Mouse (Mus musculus) CH12.LX (cell line): ENCODE results near the gene Gm26897. TPM values are rescaled to one million over a fixed set of nuclear protein-coding genes. Genes with fewer than 3 reads are reported as not detected.

ENCODE experiments used
- DNase-seq: peaks from one replicate; pipeline ENCODE4 v3.0.0-alpha.2; 2013; ENCODE audit errors: extremely low read depth
- H3K27ac ChIP-seq: 2 replicates; pipeline ENCODE4 v1.5.1; 2012; ENCODE audit warnings: low read depth, mild to moderate bottlenecking, control low read depth, moderate library complexity; ENCODE audit not compliant: insufficient read depth
- H3K27me3 ChIP-seq: replicated peaks from 2 replicates; pipeline ENCODE3; 2012; ENCODE audit warnings: inconsistent platforms
- H3K36me3 ChIP-seq, 2 experiments: replicated peaks in 1 of 2; 2 replicates each; pipeline versions ENCODE3 to v1.6.1; 2012; ENCODE audit warnings: inconsistent platforms in 1 of 2, low read length in 1 of 2, mild to moderate bottlenecking in 1 of 2, mixed read lengths in 1 of 2, moderate library complexity in 1 of 2; ENCODE audit not compliant: control insufficient read depth in 1 of 2, insufficient read depth in 1 of 2
- H3K4me1 ChIP-seq, 2 experiments: 2 replicates each; pipeline ENCODE4 v1.6.1; 2012; ENCODE audit warnings: inconsistent platforms in 1 of 2, moderate library complexity in 1 of 2; ENCODE audit not compliant: insufficient read depth in 2 of 2, control insufficient read depth in 1 of 2
- H3K4me2 ChIP-seq: 2 replicates; pipeline ENCODE4 v1.6.1; 2012; ENCODE audit warnings: low read depth, mild to moderate bottlenecking, control low read depth; ENCODE audit not compliant: poor library complexity, insufficient read depth, severe bottlenecking
- H3K4me3 ChIP-seq, 3 experiments: fragments of 150-350 bp in 1 of 3; sonication (generic) in 1 of 3; replicated peaks in 1 of 3; 2 replicates each; pipeline versions ENCODE3 to v1.5.1; 2011 to 2012; ENCODE audit warnings: low read depth in 2 of 3, low read length in 2 of 3, mild to moderate bottlenecking in 2 of 3, moderate library complexity in 2 of 3, control low read depth in 1 of 3, improper control_type of control experiment in 1 of 3, inconsistent platforms in 1 of 3, mixed read lengths in 1 of 3; ENCODE audit not compliant: poor library complexity in 1 of 3
- H3K79me2 ChIP-seq: replicated peaks from 2 replicates; pipeline ENCODE4 v1.6.1; 2012; ENCODE audit warnings: mild to moderate bottlenecking, moderate library complexity; ENCODE audit not compliant: control insufficient read depth, poor library complexity, insufficient read depth, severe bottlenecking; ENCODE audit errors: extremely low read depth
- H3K9ac ChIP-seq: 2 replicates; pipeline ENCODE4 v1.6.1; 2012; ENCODE audit warnings: low read depth, mild to moderate bottlenecking, control low read depth, moderate library complexity; ENCODE audit not compliant: insufficient read depth
- H3K9me3 ChIP-seq: replicated peaks from 2 replicates; pipeline ENCODE3; 2012; ENCODE audit warnings: low read length, inconsistent platforms, mixed read lengths
- BHLHE40 ChIP-seq: IDR thresholded peaks from 2 replicates; pipeline ENCODE4 v1.6.1; 2011; ENCODE audit warnings: mild to moderate bottlenecking, low read depth, low read length, improper control_type of control experiment
- CHD2 ChIP-seq: IDR thresholded peaks from 2 replicates; pipeline ENCODE4 v1.6.1; 2011; ENCODE audit warnings: low read length, improper control_type of control experiment
- CTCF ChIP-seq, 2 experiments: IDR thresholded peaks in 1 of 2; conservative IDR thresholded peaks in 1 of 2; 2 replicates each; pipeline ENCODE4 v1.5.1; 2011 to 2012; ENCODE audit warnings: low read depth in 2 of 2, low read length in 2 of 2, improper control_type of control experiment in 1 of 2, inconsistent platforms in 1 of 2, mild to moderate bottlenecking in 1 of 2, moderate library complexity in 1 of 2
- E2F4 ChIP-seq: IDR thresholded peaks from 2 replicates; pipeline ENCODE4 v1.6.1; 2011; ENCODE audit warnings: low read depth, low read length, improper control_type of control experiment; ENCODE audit not compliant: insufficient replicate concordance
- ELF1 ChIP-seq: IDR thresholded peaks from 2 replicates; pipeline ENCODE4 v1.6.1; 2014; ENCODE audit warnings: low read depth, mild to moderate bottlenecking, inconsistent platforms, low read length, improper control_type of control experiment
- ETS1 ChIP-seq: conservative IDR thresholded peaks from 2 replicates; pipeline ENCODE4 v1.6.1; 2012; ENCODE audit warnings: low read depth, mild to moderate bottlenecking, inconsistent platforms, low read length, improper control_type of control experiment, moderate library complexity
- GABPA ChIP-seq: IDR thresholded peaks from 2 replicates; pipeline ENCODE4 v1.6.1; 2012; ENCODE audit warnings: low read depth, low read length, improper control_type of control experiment, inconsistent platforms; ENCODE audit not compliant: insufficient replicate concordance
- HCFC1 ChIP-seq: IDR thresholded peaks from 2 replicates; pipeline ENCODE4 v1.6.1; 2012; ENCODE audit warnings: low read depth, mild to moderate bottlenecking, inconsistent platforms, low read length, improper control_type of control experiment
- KAT2A ChIP-seq: IDR thresholded peaks from 2 replicates; pipeline ENCODE4 v1.6.1; 2012; ENCODE audit warnings: low read length, improper control_type of control experiment, inconsistent platforms; ENCODE audit not compliant: insufficient replicate concordance
- MEF2A ChIP-seq: IDR thresholded peaks from 2 replicates; pipeline ENCODE4 v1.6.1; 2014; ENCODE audit warnings: low read depth, mild to moderate bottlenecking, inconsistent platforms, low read length, improper control_type of control experiment, borderline replicate concordance
- MXI1 ChIP-seq: IDR thresholded peaks from 2 replicates; pipeline ENCODE4 v1.6.1; 2011; ENCODE audit warnings: mild to moderate bottlenecking, low read depth, low read length, improper control_type of control experiment
- NELFE ChIP-seq: IDR thresholded peaks from 2 replicates; pipeline ENCODE4 v1.6.1; 2011; ENCODE audit warnings: low read depth, low read length, improper control_type of control experiment
- RCOR1 ChIP-seq: conservative IDR thresholded peaks from 2 replicates; pipeline ENCODE4 v1.6.1; 2012; ENCODE audit warnings: low read depth, mild to moderate bottlenecking, inconsistent platforms, low read length, improper control_type of control experiment
- UBTF ChIP-seq: IDR thresholded peaks from 2 replicates; pipeline ENCODE4 v1.6.1; 2012; ENCODE audit warnings: low read depth, mild to moderate bottlenecking, inconsistent platforms, low read length, improper control_type of control experiment, moderate library complexity
- USF1 ChIP-seq: IDR thresholded peaks from 2 replicates; pipeline ENCODE4 v1.6.1; 2014; ENCODE audit warnings: low read depth, mild to moderate bottlenecking, inconsistent platforms, low read length, improper control_type of control experiment
- dilution Hi-C: fragments of 300-500 bp; cut with MboI; formaldehyde crosslinking; loops from 2 replicates; pipeline ENCODE4 v1.14.3; 2020; ENCODE audit warnings: low sequenced_read_pairs; ENCODE audit not compliant: extremely low pct_unique_long_range_greater_than_20kb, extremely low pct_ligation_motif_present
- in situ Hi-C: fragments of 300-500 bp; cut with MboI; formaldehyde crosslinking; loops from 3 replicates; pipeline ENCODE4 v1.14.3; 2019; ENCODE audit warnings: low sequenced_read_pairs, low pct_ligation_motif_present, low pct_unique_long_range_greater_than_20kb, mixed read lengths
- polyA plus RNA-seq: library from polyadenylated mRNA; unstranded; fragments of >175 nt; gene quantifications from 2 replicates; pipeline ENCODE4 v1.2.1, GENCODE M21; 2012; ENCODE audit warnings: low read depth; ENCODE audit not compliant: insufficient read length
- total RNA-seq, 2 experiments: library from RNA; depleted of rRNA; stranded (reverse); fragments of 300-350 nt in 1 of 2; fragments of >200 nt in 1 of 2; gene quantifications; 2 replicates each; pipeline ENCODE4 v1.2.3; 2012 to 2014

Gene Gm26897
- total and polyA plus RNA-seq, 3 experiments = not detected

DNA sequence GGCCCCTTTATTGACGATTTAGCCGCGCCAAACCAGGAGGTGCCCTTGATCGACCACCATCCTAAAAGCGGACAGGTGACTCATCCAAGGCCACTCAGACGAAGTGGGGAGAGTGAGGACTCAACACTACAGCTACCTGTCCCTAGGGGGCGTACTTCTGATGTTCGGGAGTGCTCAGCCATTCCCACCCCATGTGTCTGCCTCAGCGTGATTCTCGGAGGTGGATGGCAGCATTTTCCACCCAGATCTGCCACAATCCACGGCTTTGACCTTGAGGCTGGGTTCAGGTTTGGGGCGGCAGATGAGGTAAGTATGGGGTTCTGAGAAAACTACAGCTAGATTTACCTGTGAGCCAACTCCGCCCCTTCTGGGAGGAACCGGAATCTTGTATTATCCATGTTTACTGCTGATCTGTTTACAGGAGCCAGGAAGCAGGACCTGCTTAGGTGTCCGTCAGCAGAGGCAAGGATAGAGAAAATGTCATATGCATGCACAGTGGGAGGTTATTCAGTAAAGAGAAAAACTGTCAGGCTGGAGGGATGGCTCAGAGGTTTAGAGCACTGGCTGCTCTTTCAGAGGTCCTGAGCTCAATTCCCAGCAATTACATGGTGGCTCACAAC is 32.1 kb downstream of the Gm26897 start:
- in situ Hi-C loops (no loop called here), dilution Hi-C loops (no loop called here)
- no peak overlapping the region for H3K4me2 ChIP-seq
- H3K4me1 ChIP-seq = no peaks in the 10 kb centered on the region
- peaks cover 95% of the 10 kb centered on the region for H3K9me3 ChIP-seq
- no peak overlapping the region for H3K4me3 ChIP-seq
- no peaks in the 10 kb centered on the region for H3K27me3 ChIP-seq
- no peaks in the 10 kb centered on the region for H3K36me3 ChIP-seq
- H3K9ac ChIP-seq = no peak overlapping the region
- TF ChIP-seq UBTF = no peak
- TF ChIP-seq NELFE = no peak
- TF ChIP-seq E2F4 = no peak
- no peak for TF ChIP-seq HCFC1
- TF ChIP-seq GABPA = no peak
- no peak for TF ChIP-seq BHLHE40
- TF ChIP-seq KAT2A = no peak
- TF ChIP-seq ETS1 = no peak
- TF ChIP-seq CTCF (conservative IDR thresholded peaks at IDR 0.05 in 1 of 2, IDR thresholded peaks at IDR 0.05 in 1 of 2; ENCODE audit: low read depth in 2 of 2, low read length in 2 of 2) = no peak
- no peak for TF ChIP-seq ELF1
- no peak for TF ChIP-seq MEF2A
- no peak for TF ChIP-seq RCOR1
- H3K79me2 ChIP-seq = no peaks in the 10 kb centered on the region
- no peak overlapping the region for H3K27ac ChIP-seq
- DNase-seq = no peak

DNA sequence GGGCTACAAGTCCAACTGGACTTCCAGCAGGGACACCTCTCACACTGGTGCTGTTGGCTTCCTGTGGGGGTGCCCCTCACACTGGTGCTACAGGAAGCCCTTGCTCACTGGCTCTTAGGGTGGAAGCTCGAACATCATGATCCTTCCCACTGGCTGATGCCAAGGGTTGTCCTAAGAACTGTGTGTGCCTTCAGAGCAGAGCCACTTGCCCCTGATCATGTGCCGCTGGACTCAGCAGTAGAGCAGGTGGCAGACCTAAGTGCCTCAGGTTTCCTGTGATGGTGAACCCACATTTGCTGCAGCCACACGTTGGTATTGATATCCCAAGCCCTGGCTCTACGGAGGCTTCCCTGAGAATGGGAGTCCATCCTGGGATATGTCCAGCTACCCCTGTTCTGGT is 33.0 kb downstream of the Gm26897 start:
- H3K4me3 ChIP-seq = no peak overlapping the region
- no peak for TF ChIP-seq GABPA
- TF ChIP-seq CTCF (conservative IDR thresholded peaks at IDR 0.05 in 1 of 2, IDR thresholded peaks at IDR 0.05 in 1 of 2; ENCODE audit: low read depth in 2 of 2, low read length in 2 of 2) = no peak
- TF ChIP-seq CHD2 = no peak
- no peak for TF ChIP-seq USF1
- no peak for TF ChIP-seq MXI1
- TF ChIP-seq, all 38 proteins: peak for 0
- in situ Hi-C loops = no loop called here
- Histone ChIP-seq H3K27me3 (no peaks in the 10 kb centered on the region), H3K79me2 (no peaks in the 10 kb centered on the region), H3K36me3 (no peaks in the 10 kb centered on the region), H3K27ac (no peak overlapping the region), H3K9me3 (peaks cover 94% of the 10 kb centered on the region), H3K4me2 (no peak overlapping the region), H3K4me1 (no peaks in the 10 kb centered on the region), H3K9ac (no peak overlapping the region)
- DNase-seq = no peak
- dilution Hi-C loops = no loop called here
